Mouse (Mus musculus) CH12F3 (cell line): ENCODE data around the gene 1700102P08Rik.

Experiments used
- in situ Hi-C: fragments of 300-500 bp; cut with MboI; formaldehyde crosslinking; loops from 2 replicates; pipeline ENCODE4 v1.14.3; 2020; ENCODE audit warnings: low sequenced_read_pairs

1700102P08Rik gene

DNA sequence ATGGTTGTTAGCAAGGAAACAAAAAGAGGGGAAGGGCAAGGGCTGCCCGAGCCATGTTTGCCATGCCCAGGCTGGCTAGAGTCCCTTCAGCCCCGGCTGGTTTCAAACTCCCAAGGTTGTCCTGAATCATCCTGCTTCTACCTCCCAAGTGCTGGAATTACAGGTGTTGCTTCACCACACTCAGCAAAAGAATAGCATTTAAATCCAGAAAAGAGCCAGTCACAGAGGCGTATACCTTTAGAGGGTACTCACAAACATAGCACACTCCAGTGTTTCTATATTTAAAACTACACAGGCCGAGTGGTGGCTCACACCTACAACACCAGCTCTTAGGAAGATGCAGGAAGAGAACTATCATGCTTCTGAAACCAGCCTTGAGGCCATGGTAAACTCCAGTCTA lies 16.9 kb downstream of the 1700102P08Rik start:
- in situ Hi-C loops: no loop called here

DNA sequence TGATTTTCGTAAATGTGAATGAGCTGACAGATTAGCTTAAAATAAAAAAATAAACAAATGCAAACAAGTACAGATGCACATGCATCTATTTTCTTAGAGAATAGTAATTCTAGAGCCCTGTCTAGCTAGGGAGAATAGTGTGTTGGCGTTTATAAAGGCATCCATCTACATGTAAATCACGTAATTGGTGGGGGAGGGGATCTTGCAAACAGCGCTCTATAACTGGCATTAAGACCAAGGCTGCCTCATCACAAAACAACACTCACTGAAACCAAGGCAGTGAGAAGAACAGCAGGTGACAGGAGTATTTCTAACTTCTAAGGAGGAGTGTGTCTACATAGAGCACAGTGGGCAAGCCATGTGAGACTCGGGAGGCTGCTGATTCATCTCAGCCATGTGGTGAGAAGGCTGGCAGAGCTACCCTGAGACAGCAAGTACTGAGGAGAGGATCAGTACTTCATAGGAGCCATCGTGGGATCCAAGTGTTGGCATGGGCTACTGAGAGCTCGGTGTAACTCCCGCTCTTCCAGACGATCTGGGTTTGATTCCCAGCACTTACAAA lies 18.9 kb downstream of the 1700102P08Rik start:
- in situ Hi-C loops: no loop called here

- in situ Hi-C loops: no loop called here
Observed at GRCm38 (mm10) chr9:108412221-108412620, 19.6 kb downstream of the 1700102P08Rik start.

- in situ Hi-C loops: no loop called here
Observed at GRCm38 (mm10) chr9:108428384-108428783, 35.8 kb downstream of the 1700102P08Rik start, which contains the start of gene Ccdc36. TSS of gene Ccdc36 (minus strand) at chr9:108428484.

- in situ Hi-C loops: no loop called here
Observed at GRCm38 (mm10) chr9:108431431-108432067, 38.9 kb downstream of the 1700102P08Rik start.

DNA sequence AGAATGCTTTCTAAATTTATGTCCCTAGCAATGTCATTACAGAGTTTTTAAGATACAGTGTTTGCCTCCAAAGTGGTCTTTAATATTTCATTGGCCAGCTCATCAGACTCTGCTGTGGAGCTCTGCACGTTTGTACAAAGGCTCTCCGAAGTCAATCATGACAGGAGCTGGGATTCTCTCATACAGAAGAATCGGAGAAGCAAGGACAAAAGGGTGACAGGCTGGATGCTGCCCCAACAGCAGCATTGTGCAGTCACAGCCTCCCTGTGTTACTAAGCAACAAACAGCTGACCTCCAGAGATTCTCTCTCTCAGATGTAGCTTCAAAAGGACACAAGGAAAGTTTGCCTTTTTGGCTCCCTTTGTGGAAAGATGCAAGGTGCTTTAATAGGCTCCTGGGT lies 43.6 kb downstream of the 1700102P08Rik start, which contains the start of gene BC048562:
Gene BC048562, plus strand, starts transcription at position 301 of the 400 bp plus-strand sequence.
- in situ Hi-C loops: no loop called here

- in situ Hi-C loops: no loop called here
Observed at GRCm38 (mm10) chr9:108439176-108439575, 46.6 kb downstream of the 1700102P08Rik start.

DNA sequence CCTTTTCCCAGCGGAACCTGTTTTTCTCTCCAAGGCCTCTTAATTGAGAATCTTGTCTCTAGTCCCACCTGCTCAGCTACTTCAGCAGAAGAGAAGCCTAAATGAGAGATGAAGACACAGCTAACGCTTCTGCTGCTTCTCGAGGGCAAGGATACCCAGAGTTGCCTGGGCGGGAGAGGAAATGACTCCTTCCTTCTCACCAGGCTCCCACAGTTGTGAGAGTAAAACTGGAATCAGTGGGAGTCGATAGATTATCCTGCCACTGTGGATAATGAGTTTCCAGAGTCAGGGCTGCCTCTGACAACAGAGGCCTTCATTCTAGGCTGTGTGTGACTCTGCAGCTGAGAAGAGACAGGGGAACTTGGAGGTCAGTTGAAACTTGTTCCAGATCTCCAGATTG lies 47.9 kb downstream of the 1700102P08Rik start:
- in situ Hi-C loops: no loop called here

DNA sequence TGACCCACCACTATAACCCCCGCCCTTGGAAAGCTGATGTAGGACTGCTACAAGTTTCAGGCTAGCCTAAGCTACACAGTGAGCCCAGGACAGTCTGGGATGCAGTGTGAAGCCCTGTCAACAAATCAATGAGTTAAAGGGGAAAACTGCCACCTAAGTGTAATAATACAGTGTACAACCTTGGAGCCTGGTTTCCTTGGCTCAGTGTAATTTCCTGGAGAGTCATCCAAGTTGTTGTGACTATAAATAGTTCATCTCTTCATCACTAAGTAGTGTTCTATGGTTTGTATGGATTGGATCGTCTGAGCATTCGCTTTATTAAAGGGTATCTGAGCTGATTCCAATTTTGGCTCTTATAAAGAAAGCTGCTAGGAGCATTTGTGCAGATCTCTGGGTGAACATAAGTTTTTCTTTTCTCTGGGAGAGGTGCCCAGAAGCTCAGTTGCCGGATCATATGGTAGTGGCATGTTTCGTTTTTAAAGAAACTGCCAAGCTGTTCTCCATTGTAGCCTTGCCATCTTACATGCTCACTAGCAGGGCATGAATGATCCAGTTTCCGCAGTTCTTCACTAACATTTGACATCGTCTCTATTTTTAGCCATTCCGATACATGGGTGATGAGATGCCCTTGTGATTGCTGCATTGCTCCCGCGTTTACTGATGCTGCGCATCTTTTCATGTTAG lies 48.8 kb downstream of the 1700102P08Rik start:
- in situ Hi-C loops: no loop called here

DNA sequence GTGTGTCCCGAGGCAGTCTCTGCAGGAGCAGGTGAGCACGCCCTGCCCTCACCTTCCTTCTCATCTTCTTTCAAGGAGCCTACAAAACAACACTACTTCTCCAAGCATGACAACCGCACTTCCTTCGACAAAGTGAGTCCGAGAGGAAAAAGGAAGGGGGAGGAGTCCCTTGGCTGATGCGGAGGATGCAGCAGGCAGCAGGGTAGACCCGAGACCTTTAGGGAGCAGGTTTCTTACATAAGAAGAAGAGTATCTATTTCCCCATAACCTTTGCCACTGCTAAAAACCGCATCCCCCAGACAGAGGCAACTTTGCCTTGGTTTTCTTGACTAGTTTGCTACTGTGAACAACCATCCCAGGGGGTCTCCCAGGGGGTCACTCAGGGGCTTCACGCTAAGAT lies 52.5 kb downstream of the 1700102P08Rik start:
- in situ Hi-C loops: no loop called here

DNA sequence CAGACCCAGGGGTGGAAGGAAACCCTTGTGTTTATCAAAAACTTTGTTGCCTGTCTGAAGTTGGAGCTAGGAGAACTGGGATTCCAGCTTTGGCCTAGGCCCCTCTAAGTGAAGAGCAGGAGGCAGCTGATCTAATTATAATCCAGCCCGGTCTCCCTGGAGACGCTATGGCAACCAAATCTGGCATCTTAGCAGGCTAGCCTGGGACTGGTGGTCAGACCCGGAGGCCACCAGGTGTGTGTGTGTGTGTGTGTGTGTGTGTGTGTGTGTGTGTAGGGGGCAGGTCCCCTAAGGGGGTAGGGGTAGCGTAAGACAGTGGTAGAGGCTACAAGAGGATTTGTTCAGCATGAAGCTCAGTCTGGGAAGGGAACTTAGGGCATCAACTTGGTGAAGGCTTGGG lies 57.3 kb downstream of the 1700102P08Rik start:
- in situ Hi-C loops: no loop called here

GRCm38 (mm10) chr9:108450292-108451169 lies 57.9 kb downstream of the 1700102P08Rik start:
- in situ Hi-C loops: no loop called here

GRCm38 (mm10) chr9:108451170-108451493 lies 58.5 kb downstream of the 1700102P08Rik start:
- in situ Hi-C loops: no loop called here

- in situ Hi-C loops: no loop called here
Observed at GRCm38 (mm10) chr9:108451519-108452160, 59.0 kb downstream of the 1700102P08Rik start.

GRCm38 (mm10) chr9:108452291-108452906 lies 59.8 kb downstream of the 1700102P08Rik start:
- in situ Hi-C loops: no loop called here

DNA sequence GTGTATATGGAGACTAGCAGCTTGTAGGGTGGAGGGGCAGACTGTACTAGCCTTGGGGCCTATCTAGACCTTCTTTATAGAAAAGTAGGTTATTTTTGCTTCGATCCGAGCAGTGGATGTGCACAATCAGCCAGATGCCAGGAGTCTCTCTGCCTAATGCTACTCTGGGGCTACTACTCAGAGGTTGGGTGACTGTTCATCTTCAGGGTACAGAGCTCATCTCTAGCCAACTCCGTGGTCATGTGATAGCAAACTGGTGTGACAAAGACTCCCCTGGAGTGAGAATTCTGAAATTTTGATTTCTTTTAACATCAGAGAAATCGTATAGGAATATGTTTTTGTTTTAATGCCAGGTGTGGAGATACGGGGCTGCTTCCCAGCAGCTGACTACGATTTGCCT lies 60.3 kb downstream of the 1700102P08Rik start:
- in situ Hi-C loops: no loop called here

DNA sequence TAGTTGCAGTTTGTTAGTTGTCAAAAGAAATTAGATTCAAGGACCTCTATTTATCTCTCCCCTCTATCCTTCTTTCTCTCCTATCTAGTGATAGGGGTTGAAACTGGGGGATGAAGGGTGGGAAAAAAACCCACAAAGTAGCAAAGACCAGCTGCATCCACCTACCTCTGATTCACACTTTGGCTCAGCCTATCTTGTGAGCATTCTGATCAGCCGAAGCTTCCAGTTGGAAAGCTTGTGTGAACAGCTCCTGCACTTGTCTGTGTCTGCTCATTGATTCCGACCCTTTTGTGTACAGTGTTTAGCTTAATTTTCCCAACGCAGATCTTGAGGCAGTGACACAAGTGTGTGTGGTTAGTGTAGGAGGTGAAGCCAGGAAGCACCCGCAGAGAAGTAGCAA lies 60.9 kb downstream of the 1700102P08Rik start:
- in situ Hi-C loops: no loop called here

DNA sequence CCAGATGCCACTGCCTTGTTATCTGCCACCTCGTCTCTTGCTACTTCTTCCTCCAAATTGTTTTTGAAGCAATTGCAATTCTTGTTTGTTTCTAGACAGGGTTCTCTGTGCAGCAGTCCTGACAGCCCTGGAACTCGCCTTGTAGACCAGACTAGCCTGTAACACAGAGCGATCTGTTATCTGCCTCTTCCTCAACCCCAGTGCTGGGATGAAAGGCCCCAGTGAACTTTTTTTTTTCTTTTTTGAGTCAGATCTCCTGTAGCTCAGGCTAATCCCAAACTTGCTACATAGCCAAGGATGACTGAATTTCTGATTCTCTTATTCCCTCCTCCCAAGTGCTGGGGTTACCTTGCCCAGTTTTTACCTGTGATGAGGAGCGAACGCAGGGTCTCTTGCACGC lies 61.8 kb downstream of the 1700102P08Rik start:
- in situ Hi-C loops: no loop called here

- in situ Hi-C loops: no loop called here
Observed at GRCm38 (mm10) chr9:108455747-108456571, 63.4 kb downstream of the 1700102P08Rik start.
